Mouse (Mus musculus) embryonic facial prominence, embryonic 15.5 days (tissue): Measurements from ENCODE around the gene Lyrm1. TPM values are rescaled to one million over a fixed set of nuclear protein-coding genes. Genes with fewer than 3 reads are reported as not detected.

Source experiments
- ATAC-seq: fragments of 200-750 bp; cut with Nextera tagmentation; 2 replicates; pipeline ENCODE4 v1.8.0; 2017; ENCODE audit warnings: low read depth, moderate TSS enrichment; ENCODE audit not compliant: insufficient number of reproducible peaks, low FRiP score, low TSS enrichment
- H3K27ac ChIP-seq: fragments of 300-500 bp; sonication (generic); replicated peaks from 2 replicates; pipeline ENCODE4 v1.5.1; 2015; ENCODE audit warnings: mild to moderate bottlenecking, inconsistent platforms
- H3K27me3 ChIP-seq: fragments of 300-500 bp; sonication (generic); 2 replicates; pipeline ENCODE4 v1.6.1; 2015; ENCODE audit warnings: inconsistent platforms
- H3K36me3 ChIP-seq: fragments of 300-500 bp; sonication (generic); 2 replicates; pipeline ENCODE4 v1.6.1; 2015; ENCODE audit warnings: mild to moderate bottlenecking, inconsistent platforms
- H3K4me1 ChIP-seq: fragments of 300-500 bp; sonication (generic); 2 replicates; pipeline ENCODE4 v1.6.1; 2015; ENCODE audit warnings: inconsistent platforms
- H3K4me2 ChIP-seq: fragments of 300-500 bp; sonication (generic); replicated peaks from 2 replicates; pipeline ENCODE4 v1.6.1; 2015; ENCODE audit warnings: mild to moderate bottlenecking, inconsistent platforms
- H3K4me3 ChIP-seq: fragments of 300-500 bp; sonication (generic); replicated peaks from 2 replicates; pipeline ENCODE4 v1.5.1; 2015; ENCODE audit warnings: mild to moderate bottlenecking, inconsistent platforms
- H3K9ac ChIP-seq: fragments of 300-500 bp; sonication (generic); 2 replicates; pipeline ENCODE4 v1.6.1; 2015; ENCODE audit warnings: inconsistent platforms
- H3K9me3 ChIP-seq: fragments of 300-500 bp; sonication (generic); replicated peaks from 2 replicates; pipeline ENCODE4 v1.6.1; 2016; ENCODE audit warnings: inconsistent platforms
- WGBS: fragments of 180-500 bp; shearing (Covaris S2); methylation state at CpG from one replicate; pipeline ENCODE4 v1.1.7; 2015; 5-methylcytosine and 5-hydroxymethylcytosine counted together
- polyA plus RNA-seq: library from polyadenylated mRNA; unstranded; fragments of >200 nt; fragmentation: Nextera tagmentation; extraction: Ambion mirVana; gene quantifications from 2 replicates; pipeline ENCODE4 v1.2.1, GENCODE M21; 2015

Lyrm1 gene
- polyA plus RNA-seq, 1 experiment from 2014 or later, result 11.4 TPM

DNA sequence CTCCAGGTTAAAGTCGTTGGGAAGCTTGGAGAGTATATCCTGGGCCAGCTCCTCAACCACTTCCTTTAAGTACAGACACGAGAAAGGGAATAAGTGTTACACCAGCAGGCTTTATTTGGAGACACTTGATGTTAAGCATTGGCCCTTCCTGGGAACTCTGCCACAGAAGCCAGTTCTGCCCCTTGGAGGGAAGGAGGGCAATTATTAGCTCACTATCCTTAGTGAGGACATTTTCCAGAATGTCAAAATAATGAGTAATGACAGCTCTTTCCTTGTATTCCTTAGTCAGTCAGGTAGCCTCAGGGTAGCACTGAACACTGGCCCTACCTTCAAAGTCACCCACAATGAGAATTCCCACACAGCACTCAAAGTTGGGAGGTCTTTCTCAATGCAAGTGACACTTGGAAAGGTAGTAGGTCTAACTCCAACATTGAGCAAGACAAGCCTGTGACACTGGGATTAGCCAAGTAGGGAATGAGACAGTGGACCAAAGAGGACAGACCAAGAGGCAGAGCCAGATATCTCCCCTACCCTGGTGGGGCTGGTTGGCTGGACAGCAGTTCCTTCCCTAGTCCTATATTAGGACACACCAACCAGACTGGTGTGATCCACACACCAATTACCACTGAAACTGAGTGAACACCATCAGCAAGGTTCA, 33.3 kb downstream of the Lyrm1 start:
- H3K4me2 ChIP-seq, result no peak overlapping the region
- no peaks in the 10 kb centered on the region for H3K9me3 ChIP-seq
- H3K27ac ChIP-seq, result no peak overlapping the region
- H3K27me3 ChIP-seq, result no peaks in the 10 kb centered on the region
- no peak for ATAC-seq
- 53% methylated on average over 2 of the region's 2 CpGs for WGBS
- no peaks in the 10 kb centered on the region for H3K4me1 ChIP-seq
- H3K9ac ChIP-seq, result no peak overlapping the region
- H3K36me3 ChIP-seq, result no peaks in the 10 kb centered on the region
- H3K4me3 ChIP-seq, result no peak overlapping the region

DNA sequence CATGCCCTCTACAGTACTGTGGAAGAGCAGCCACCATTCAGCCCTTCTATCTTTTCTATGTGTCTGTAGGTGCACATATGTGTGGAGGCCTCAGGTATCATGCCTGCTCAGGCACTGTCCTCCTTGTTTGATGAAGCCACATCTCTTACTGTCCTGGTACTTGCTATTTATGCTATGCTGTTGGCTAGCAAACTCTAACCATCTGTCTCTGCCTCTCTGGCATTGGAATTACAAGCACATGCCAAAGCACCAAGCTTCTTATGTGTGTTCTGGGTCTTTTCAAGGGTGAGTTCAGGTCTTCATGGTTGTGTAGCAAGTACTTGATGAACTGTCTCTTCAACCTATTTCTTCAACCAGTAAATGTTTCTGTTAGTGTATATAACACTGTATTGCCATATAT, 40.7 kb downstream of the Lyrm1 start:
- H3K9me3 ChIP-seq, result no peaks in the 10 kb centered on the region
- no peak overlapping the region for H3K4me2 ChIP-seq
- H3K4me3 ChIP-seq, result no peak overlapping the region
- H3K27ac ChIP-seq, result no peak overlapping the region
- H3K9ac ChIP-seq, result no peak overlapping the region
- H3K27me3 ChIP-seq, result no peaks in the 10 kb centered on the region
- H3K4me1 ChIP-seq, result no peaks in the 10 kb centered on the region
- H3K36me3 ChIP-seq, result no peaks in the 10 kb centered on the region
- no peak for ATAC-seq

GRCm38 (mm10) chr7:119937036-119937435, 41.4 kb downstream of the Lyrm1 start:
- no peak overlapping the region for H3K9ac ChIP-seq

DNA sequence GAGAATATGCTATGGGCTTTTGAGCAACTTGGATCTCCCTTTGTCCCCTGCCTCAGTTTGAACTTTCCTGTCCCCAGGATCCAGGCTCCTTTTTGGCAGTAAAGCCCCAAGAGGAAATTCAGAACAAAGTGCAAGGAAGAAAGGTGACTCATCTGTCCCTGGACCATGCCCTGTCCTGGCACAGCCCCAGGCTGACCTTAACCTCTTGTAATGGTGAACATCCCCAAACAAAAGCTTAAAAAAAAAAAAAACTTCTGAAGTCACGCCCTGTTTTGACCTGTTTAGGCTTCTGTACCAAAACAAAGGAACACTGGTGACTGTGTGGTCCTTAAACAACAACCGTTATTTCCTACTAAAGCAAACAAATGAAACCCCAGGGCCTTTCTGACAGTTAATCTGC, 45.9 kb downstream of the Lyrm1 start:
- H3K27me3 ChIP-seq, result no peaks in the 10 kb centered on the region
- H3K9ac ChIP-seq, result no peak overlapping the region
- no peaks in the 10 kb centered on the region for H3K9me3 ChIP-seq
- no peak overlapping the region for H3K4me3 ChIP-seq
- H3K36me3 ChIP-seq, result no peaks in the 10 kb centered on the region
- ATAC-seq, result no peak
- 54% methylated on average over 2 of the region's 2 CpGs for WGBS
- H3K27ac ChIP-seq, result no peak overlapping the region
- no peaks in the 10 kb centered on the region for H3K4me1 ChIP-seq
- no peak overlapping the region for H3K4me2 ChIP-seq

More at GRCm38 (mm10) chr7:119937036-119937435, 41.4 kb downstream of the Lyrm1 start:
- Histone ChIP-seq H3K27ac (no peak overlapping the region), H3K4me3 (no peak overlapping the region), H3K36me3 (no peaks in the 10 kb centered on the region), H3K4me1 (no peaks in the 10 kb centered on the region), H3K9me3 (no peaks in the 10 kb centered on the region), H3K27me3 (no peaks in the 10 kb centered on the region), H3K4me2 (no peak overlapping the region)
- 56% methylated on average over 5 of the region's 5 CpGs for whole genome bisulfite sequencing
- ATAC-seq, result no peak

GRCm38 (mm10) chr7:119954047-119954446, 58.4 kb downstream of the Lyrm1 start:
- no peaks in the 10 kb centered on the region for H3K27me3 ChIP-seq

GRCm38 (mm10) chr7:119957421-119957820, 61.8 kb downstream of the Lyrm1 start:
- Histone ChIP-seq H3K4me1 (no peaks in the 10 kb centered on the region), H3K9me3 (no peaks in the 10 kb centered on the region), H3K4me2 (no peak overlapping the region), H3K4me3 (no peak overlapping the region), H3K27ac (no peak overlapping the region), H3K27me3 (no peaks in the 10 kb centered on the region), H3K9ac (no peak overlapping the region), H3K36me3 (no peaks in the 10 kb centered on the region)
- ATAC-seq, result no peak

More at GRCm38 (mm10) chr7:119954047-119954446, 58.4 kb downstream of the Lyrm1 start:
- H3K9ac ChIP-seq, result no peak overlapping the region
- no peak overlapping the region for H3K4me3 ChIP-seq
- no peaks in the 10 kb centered on the region for H3K4me1 ChIP-seq
- no peak overlapping the region for H3K27ac ChIP-seq
- no peaks in the 10 kb centered on the region for H3K36me3 ChIP-seq
- H3K4me2 ChIP-seq, result no peak overlapping the region
- no peak for ATAC-seq
- H3K9me3 ChIP-seq, result no peaks in the 10 kb centered on the region
- WGBS, result 90% methylated on average over 1 of the region's 1 CpGs

DNA sequence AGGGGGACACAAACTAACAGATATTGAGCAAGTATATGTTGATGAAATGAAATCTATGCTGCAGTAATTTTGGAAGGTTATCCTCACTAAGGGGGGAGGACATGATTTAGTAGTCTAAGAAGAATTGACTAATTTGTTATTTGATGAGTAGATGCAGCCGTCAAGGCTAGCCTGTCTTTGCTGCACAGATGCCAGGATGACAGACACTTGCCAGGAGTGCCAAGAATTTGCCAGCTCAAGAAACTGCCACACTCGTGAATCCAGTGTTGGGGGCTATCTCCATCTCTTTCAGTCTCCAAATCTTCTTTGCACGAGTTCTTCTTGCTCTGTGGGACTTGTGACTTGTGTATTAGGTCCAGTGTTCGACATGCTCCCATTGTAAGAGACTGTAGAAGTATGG, 63.4 kb downstream of the Lyrm1 start:
- no peak overlapping the region for H3K4me2 ChIP-seq
- no peak overlapping the region for H3K9ac ChIP-seq
- no peaks in the 10 kb centered on the region for H3K36me3 ChIP-seq
- WGBS, result 56% methylated on average over 4 of the region's 4 CpGs
- no peaks in the 10 kb centered on the region for H3K9me3 ChIP-seq
- H3K4me1 ChIP-seq, result no peaks in the 10 kb centered on the region
- no peak overlapping the region for H3K27ac ChIP-seq
- no peak overlapping the region for H3K4me3 ChIP-seq
- no peaks in the 10 kb centered on the region for H3K27me3 ChIP-seq
- ATAC-seq, result no peak

- Histone ChIP-seq H3K4me2 (no peak overlapping the region), H3K4me3 (no peak overlapping the region), H3K36me3 (no peaks in the 10 kb centered on the region), H3K27ac (no peak overlapping the region), H3K4me1 (no peaks in the 10 kb centered on the region), H3K9me3 (no peaks in the 10 kb centered on the region), H3K9ac (no peak overlapping the region), H3K27me3 (no peaks in the 10 kb centered on the region)
- ATAC-seq, result no peak
- 86% methylated on average over 4 of the region's 4 CpGs for WGBS
Observed at GRCm38 (mm10) chr7:119959491-119959890, 63.8 kb downstream of the Lyrm1 start.

GRCm38 (mm10) chr7:119960006-119960405, 64.3 kb downstream of the Lyrm1 start:
- no peak overlapping the region for H3K4me2 ChIP-seq
- H3K4me3 ChIP-seq, result no peak overlapping the region
- H3K4me1 ChIP-seq, result no peaks in the 10 kb centered on the region
- H3K9me3 ChIP-seq, result no peaks in the 10 kb centered on the region
- H3K9ac ChIP-seq, result no peak overlapping the region
- H3K27ac ChIP-seq, result no peak overlapping the region
- ATAC-seq, result no peak
- 75% methylated on average over 6 of the region's 6 CpGs for WGBS
- no peaks in the 10 kb centered on the region for H3K36me3 ChIP-seq
- H3K27me3 ChIP-seq, result no peaks in the 10 kb centered on the region

DNA sequence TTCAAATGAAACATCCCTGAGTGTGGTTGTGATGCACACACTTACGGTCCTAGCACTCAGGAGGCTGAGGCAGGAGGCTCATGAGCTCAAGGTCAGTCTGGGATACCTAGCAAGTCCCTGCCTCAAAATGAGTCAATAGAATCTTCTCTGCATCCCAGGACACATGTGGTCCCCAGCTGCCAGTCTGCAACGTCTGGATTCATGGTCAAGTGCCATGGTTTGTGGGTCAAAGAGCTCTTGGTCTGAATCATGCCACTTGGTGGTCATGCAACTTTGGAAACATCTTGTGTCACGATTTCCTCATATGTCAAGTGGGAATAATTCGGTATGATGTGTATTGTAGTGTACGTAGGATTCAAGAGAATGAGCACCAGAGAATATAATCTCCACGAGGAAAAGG, 64.9 kb downstream of the Lyrm1 start:
- H3K4me2 ChIP-seq, result no peak overlapping the region
- H3K4me1 ChIP-seq, result no peaks in the 10 kb centered on the region
- 77% methylated on average over 6 of the region's 6 CpGs for WGBS
- H3K4me3 ChIP-seq, result no peak overlapping the region
- H3K9ac ChIP-seq, result no peak overlapping the region
- no peaks in the 10 kb centered on the region for H3K27me3 ChIP-seq
- no peaks in the 10 kb centered on the region for H3K9me3 ChIP-seq
- H3K27ac ChIP-seq, result no peak overlapping the region
- H3K36me3 ChIP-seq, result no peaks in the 10 kb centered on the region
- ATAC-seq, result no peak

GRCm38 (mm10) chr7:119961107-119961506, 65.4 kb downstream of the Lyrm1 start:
- no peak overlapping the region for H3K27ac ChIP-seq
- H3K4me2 ChIP-seq, result no peak overlapping the region
- H3K36me3 ChIP-seq, result no peaks in the 10 kb centered on the region
- H3K4me1 ChIP-seq, result no peaks in the 10 kb centered on the region
- no peak for ATAC-seq
- WGBS, result 36% methylated on average over 2 of the region's 2 CpGs
- H3K4me3 ChIP-seq, result no peak overlapping the region
- H3K9ac ChIP-seq, result no peak overlapping the region
- no peaks in the 10 kb centered on the region for H3K9me3 ChIP-seq
- no peaks in the 10 kb centered on the region for H3K27me3 ChIP-seq

GRCm38 (mm10) chr7:119965205-119965604, 69.5 kb downstream of the Lyrm1 start:
- no peak for ATAC-seq
- no peaks in the 10 kb centered on the region for H3K27me3 ChIP-seq

More at GRCm38 (mm10) chr7:119965205-119965604, 69.5 kb downstream of the Lyrm1 start:
- H3K4me2 ChIP-seq, result no peak overlapping the region
- H3K36me3 ChIP-seq, result no peaks in the 10 kb centered on the region
- H3K27ac ChIP-seq, result no peak overlapping the region
- no peak overlapping the region for H3K4me3 ChIP-seq
- H3K4me1 ChIP-seq, result no peaks in the 10 kb centered on the region
- no peaks in the 10 kb centered on the region for H3K9me3 ChIP-seq
- H3K9ac ChIP-seq, result no peak overlapping the region
- WGBS, result 82% methylated on average over 4 of the region's 4 CpGs
